Mouse (Mus musculus) retina, postnatal 1 day (tissue): ENCODE results near the gene Lta.
A peak's percentile ranks its signal among the peaks of the same experiment; 100 is the strongest.

Experiments used
- DNase-seq: peaks from one replicate; pipeline ENCODE4 v3.0.0-alpha.2; 2012

Lta gene

GRCm38 (mm10) chr17:35175968-35176367 lies 29.2 kb downstream of the Lta start, which contains the start of gene Aif1:
TSS of gene Aif1 (minus strand) at chr17:35176068.
- DNase-seq: no peak

DNA sequence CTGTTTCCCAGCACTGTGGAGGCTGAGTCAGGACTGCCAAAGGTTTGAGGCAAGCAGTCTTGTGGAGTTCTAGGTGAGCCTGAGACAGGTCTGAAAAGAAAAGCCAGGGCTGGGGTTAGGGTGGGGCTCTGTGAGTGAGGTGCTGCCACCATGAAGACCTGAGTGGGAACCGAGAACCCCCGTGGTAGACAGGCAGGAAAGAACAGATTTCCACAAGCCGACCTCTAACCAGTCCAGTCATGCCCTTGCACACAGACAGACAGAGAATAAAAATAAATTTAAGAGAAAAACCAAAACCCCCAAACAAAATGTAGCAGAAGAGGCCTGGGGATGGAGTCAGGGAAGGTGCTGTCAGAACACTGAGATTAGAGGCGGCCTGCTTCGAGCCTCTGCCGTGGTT lies 29.8 kb downstream of the Lta start:
- no peak for DNase-seq

- no peak for DNase-seq
Measured at GRCm38 (mm10) chr17:35174201-35174977, 30.8 kb downstream of the Lta start.

GRCm38 (mm10) chr17:35173329-35173728 lies 31.8 kb downstream of the Lta start:
- DNase-seq: no peak

DNA sequence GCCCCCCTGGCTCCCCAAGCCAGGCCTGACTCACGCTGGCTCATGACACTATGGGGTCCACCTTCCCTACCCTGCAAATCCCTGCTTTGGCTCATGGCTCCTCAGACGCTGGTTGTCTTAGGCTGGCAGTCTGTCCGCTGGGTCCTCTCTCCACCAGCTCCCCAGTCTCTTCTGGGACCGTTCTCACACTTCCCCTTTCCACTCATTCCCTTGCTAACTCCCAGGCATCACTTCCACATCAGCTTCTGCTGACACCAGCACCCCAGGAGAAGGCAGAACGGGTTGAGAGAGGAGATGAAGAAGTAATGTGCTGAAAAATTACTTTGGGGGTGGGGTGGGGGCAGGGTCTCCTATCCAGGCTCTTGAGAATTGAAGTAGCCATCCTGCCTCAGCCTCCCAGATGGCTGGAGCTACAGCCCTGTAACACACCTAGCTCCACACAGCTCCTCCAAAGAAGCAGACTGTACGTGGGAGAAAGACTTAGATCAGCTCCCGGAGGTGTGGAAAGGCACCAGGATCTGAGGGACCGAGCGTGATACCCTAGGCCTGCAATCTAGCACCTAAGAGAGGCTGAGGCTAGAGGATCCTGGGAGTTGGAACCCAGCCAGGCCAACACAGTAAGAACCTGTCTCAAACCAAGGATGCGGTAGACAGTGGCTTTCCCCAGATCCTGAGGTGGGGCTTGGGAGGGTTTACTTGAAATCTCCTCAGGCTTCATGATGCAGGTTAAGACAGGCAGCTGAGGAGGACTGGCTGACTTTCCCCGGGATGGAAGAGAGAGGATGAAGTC lies 32.5 kb downstream of the Lta start:
- no peak for DNase-seq

DNA sequence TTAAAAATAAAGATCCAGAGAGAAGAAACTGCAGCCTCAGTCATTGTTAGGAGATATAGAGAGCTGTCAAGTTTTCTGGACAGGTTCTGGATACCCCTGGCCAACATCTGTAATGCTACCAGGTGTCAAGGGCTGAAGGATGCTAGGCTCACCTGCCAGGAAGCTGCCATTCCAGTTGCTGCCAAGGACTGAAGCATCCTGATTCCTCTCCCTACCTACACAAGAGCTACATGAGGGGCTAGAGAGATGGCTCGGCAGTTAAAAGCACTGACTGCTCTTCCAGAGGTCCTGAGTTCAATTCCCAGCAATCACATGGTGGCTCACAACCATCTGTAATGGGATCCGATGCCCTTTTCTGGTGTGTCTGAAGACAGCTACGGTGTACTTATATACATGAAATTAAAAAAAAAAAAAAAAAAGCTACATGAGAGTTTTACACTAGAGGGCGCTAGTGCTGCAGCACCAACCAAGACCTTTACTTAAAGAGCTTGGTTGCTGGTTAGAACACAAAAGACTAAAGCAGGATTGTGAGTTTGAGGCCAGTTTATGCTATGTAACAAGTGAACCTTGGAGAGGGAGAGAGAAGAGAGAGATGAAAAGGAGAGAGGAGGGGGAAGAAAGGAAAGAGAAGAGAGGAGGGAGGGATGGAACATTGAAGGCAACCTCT lies 36.5 kb downstream of the Lta start:
- DNase-seq: peak; percentile 87

- DNase-seq: no peak
Measured at GRCm38 (mm10) chr17:35167794-35168193, 37.4 kb downstream of the Lta start.

GRCm38 (mm10) chr17:35166352-35167035 lies 38.7 kb downstream of the Lta start:
- DNase-seq: peak; percentile 82

DNA sequence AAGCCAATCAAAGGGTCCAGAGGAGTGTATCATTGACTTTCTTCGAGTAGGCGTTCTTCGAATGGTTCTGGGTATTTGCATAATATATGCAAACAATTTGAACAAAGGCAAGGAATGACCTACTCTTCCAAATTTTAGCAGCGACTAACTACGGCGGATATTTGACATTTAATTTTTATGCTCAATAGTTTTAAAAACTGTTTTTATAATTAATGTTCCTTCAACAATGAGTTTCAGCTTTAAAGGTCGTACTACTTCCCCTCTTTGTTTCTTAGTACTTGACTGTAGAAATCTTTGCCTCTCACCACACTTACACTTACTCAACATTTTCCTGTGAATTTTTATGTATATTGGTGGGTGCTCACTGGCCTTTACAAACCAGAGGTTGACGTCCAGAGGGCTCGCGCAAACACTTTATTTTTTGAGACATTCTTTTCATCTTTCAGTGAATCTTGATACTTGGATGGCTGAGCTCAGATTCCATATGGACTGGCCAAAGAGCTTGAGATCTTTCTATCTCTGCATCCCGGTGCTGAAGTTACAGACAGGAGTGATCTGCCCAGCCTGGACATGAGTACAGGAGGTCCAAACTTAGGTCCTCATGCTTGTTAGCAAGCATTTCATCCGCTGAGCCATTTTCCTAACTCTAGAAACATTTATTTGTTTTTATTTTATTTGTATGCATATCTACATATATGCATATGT lies 39.5 kb downstream of the Lta start:
- no peak for DNase-seq

DNA sequence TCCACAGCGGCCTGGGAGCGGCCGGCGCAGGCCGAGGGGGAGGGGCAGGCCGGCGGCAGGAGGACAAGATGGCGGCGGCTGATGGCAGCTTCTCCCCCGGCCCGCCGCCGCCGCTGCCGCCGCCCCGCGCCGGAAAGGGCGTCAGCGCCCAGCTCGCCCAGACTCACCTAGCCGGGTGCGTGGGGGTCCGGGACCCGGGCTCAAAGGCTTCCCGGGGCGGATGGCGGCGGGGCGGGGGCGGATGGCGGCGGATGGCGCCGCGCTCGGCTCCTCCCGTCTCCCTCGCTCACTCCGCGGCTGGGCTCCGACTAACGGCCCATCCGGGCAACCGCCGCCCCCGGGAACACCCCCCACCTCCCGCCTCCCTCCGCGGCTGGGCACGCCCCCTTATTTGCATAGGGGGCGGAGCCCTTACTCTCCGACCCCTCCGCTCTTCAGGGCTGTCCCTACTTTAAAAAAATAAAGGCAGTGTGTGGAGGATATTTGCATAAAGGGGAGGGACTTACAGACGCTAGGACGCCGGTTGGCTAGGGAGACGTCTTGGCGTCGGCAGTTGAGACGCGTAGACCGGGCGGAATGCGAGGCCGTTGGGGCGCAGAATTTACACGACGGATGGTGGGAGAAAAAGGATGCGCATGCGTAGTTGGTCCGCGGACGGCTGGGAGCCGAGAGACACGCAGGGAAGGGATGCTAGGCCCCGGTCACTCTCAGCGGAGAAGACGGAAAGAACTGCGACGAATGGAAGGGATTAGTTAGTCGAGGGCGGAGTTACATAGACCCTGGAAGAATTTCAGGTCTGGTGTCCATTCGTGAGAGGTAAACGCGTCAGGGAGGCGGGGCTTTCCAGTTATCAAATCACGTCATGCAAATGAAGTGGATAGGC lies 40.3 kb downstream of the Lta start, which contains the start of gene Prrc2a:
Prrc2a (minus strand) TSS at position 330 of the 883 bp plus-strand sequence.
- peak; percentile 100 for DNase-seq

- DNase-seq: no peak
Measured at GRCm38 (mm10) chr17:35164218-35164567, 41.0 kb downstream of the Lta start.

- DNase-seq: no peak
Measured at GRCm38 (mm10) chr17:35163326-35164081, 41.6 kb downstream of the Lta start.

DNA sequence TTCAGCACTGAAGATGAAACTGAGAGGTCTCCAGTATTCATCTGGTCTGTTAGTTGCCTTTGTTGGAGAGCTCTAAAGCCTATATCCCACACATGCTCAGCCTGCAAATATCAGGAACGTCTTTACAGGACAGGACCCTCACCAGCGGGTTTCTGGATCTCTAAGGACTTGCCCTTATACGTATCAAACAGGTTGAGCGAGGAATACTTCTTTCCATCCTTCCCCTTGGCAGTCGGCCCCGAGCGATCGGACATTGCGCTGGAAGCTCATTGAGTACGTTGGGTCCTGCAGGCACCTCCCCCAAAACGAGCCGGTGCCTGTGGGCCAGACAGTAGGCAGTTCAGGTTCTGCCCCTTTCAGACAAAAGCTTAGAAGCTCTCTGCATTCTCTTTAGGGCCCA lies 42.4 kb downstream of the Lta start:
- DNase-seq: no peak

DNA sequence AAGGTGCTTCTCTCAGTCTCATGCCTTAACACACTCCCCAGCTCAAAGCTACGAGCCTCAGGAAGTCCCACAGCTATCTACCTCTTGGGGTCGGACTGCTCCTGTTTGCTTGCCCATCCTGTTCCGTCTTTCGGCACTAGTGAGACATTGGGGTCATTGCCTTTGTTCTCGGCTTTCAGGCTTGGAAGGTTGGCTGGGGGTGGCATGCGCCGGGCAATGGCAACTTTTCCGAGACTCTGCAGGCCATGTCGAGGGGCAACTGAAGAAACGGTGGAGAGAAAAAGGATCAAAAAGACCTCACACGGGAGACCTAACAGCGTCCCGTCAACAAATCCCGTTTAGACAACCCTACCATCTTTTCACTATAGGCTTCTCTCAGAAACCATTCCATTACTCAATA lies 43.0 kb downstream of the Lta start:
- no peak for DNase-seq

DNA sequence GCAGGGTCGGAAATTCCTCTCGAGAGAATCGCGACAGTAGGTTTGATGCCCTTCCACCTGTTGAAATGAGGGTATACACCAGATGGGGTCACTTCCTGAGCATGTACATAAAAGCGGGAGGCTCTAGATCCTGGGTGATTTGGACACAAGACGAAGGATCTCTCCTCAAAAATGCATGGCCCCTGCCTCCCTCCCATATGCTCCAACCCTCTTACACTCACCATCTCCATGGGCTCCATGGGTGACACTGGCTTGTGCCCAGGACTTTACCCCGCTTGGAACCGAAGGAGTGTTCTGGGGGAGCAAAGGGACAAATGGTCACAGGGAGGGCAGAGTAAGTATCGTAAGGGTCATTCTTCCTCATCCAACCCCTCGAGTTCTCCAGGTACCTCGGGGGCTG lies 43.7 kb downstream of the Lta start:
- no peak for DNase-seq

DNA sequence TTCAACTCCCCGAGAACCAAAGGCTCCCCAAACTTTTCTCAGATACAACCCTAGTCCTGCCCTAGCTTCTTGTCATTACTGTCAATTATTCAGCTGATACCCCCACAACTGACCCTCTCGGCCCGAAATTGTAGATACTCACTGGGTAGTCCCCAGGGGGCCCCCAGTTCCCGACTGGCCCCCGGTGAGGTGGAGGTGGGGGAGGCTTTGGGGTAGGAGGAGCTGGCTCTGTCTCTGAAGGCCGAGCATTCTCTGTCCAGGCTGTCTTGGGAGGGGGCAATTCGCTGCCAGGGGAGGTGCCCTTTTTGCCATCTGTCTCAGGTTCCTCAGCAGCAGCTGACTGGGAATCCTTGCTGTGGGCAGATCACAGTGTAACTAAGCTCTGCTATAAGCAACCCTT lies 45.5 kb downstream of the Lta start:
- no peak for DNase-seq

DNA sequence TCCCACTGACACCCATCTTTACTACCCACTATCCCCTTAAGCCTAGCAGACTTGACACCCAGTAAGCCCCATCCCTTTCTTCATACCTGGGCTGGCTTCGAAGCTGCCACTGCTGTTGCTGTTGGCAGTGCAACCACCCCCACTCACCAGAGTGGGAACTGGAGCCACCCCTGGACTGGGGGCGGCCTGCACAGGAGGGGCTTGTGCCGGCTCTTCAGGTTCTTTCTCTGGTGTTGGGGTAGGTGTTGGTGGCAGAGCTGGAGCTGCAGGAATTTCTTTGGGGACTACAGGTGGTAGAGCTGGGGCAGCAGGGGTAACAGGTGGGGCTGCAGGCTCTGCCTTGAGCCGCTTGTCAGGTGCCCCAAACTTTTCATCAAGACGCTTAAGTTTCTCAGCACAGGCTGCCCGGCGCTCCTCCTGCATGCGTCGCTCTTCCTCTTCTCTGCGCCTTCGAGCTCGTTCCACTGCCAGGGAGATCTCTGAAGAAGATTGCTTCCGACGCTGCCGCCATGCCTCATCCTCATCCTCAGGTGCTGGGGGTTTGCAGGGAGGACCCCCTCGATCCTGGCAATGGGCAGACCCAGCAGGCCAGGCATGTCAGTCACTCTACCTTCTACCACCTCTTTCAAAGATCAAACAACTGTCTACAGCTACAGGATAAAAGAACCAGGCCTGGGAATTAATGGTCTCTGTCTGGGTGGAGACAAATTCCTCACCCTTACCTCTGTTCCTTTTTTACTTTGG lies 46.1 kb downstream of the Lta start:
- DNase-seq: no peak

- DNase-seq: no peak
Measured at GRCm38 (mm10) chr17:35157661-35158175, 47.4 kb downstream of the Lta start.

- no peak for DNase-seq
Measured at GRCm38 (mm10) chr17:35157254-35157653, 47.9 kb downstream of the Lta start.
